Mouse (Mus musculus) lung, adult 2 months (tissue): ENCODE data around the gene C2cd4a.

ENCODE experiments used
- CTCF ChIP-seq: fragments of 200-500 bp; IDR thresholded peaks from 2 replicates; pipeline ENCODE4 v1.5.1; 2011; ENCODE audit warnings: mild to moderate bottlenecking, low read length, control low read depth; ENCODE audit not compliant: insufficient read depth
- POLR2A ChIP-seq: fragments of 200-500 bp; IDR thresholded peaks from 2 replicates; pipeline ENCODE4 v1.6.1; 2011; ENCODE audit warnings: low read depth, mild to moderate bottlenecking, control low read depth, low read length, borderline replicate concordance; ENCODE audit errors: extremely low read depth

DNA sequence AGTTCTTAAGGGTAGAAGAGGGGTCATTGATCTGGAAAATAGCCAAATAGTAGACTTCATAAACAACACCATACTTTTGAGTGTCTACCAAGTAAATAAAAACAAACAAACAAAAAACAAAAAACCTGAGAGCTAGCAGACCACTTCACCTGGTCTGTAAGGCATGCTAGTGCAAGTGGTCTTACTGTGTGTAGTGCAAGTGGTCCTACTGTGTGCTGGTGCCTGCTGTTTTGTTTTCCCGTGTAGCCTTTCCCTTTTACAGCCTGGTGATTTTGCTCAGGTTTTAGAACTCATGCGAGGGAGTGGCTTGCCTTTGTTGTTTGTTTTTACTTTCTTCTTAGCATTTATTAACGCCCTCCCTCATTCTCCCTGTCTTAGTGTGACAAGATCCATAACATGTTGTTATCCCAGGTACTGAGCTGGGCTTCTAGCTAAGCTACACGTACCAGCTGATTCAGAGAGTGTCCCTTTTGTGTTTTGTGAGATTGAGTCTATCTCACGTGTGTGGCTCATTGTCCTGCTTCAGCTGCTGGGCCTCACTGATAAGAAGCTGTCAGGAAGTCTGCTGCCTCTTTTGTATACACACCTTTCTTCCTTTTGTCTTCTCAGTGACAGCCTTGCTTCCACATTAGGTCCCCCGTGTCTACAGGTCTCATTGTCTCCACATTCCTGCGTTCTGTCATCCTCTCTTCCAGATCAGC, 42.5 kb upstream of the C2cd4a start:
- TF ChIP-seq CTCF: no peak
- TF ChIP-seq POLR2A: no peak
